9 mouse cellular contexts compared by ENCODE assay signal in genomic region chr4:145034506-145035243, GRCm38 (mm10).
DNase-seq lines count a peak whose midpoint lies in the region; ATAC-seq lines count a peak whose summit lies in the region.
"Had no signal": no experiment of that assay in that cellular context is flagged by ENCODE, and none has a peak within 500 bp of the region (broad histone marks: within the 10 kb centered on the region; RNA-seq: fewer than 3 reads in every experiment).

No protein-coding gene starts in this region.

- 13% methylated on average over 11 of the region's 11 CpGs for WGBS in embryonic facial prominence, embryonic 11.5 days
- 13% methylated on average over 11 of the region's 11 CpGs for WGBS in hindbrain, embryonic 14.5 days
- 20% methylated on average over 11 of the region's 11 CpGs for WGBS in liver, embryonic 11.5 days

- no peaks in the 10 kb centered on the region for H3K27me3 ChIP-seq in embryonic facial prominence, embryonic 11.5 days (ENCODE audit: control insufficient read depth, insufficient read depth, low read length)
- no peaks in the 10 kb centered on the region for H3K27me3 ChIP-seq in hindbrain, embryonic 14.5 days (ENCODE audit: control insufficient read depth, insufficient read depth, low read length)
- no peaks in the 10 kb centered on the region for H3K27me3 ChIP-seq in liver, embryonic 11.5 days (replicated peaks; ENCODE audit: control insufficient read depth, insufficient read depth, low read length)
- H3K27me3 ChIP-seq: megakaryocyte, embryonic 14.5 days had no signal

- H3K36me3 ChIP-seq in embryonic facial prominence, embryonic 11.5 days (replicated peaks; ENCODE audit: control insufficient read depth, insufficient read depth, low read depth, low read length) = no peaks in the 10 kb centered on the region; the same call in 1 of the 2 replicates
- peaks cover 21% of the 10 kb centered on the region for H3K36me3 ChIP-seq in hindbrain, embryonic 14.5 days (replicated peaks; ENCODE audit: control insufficient read depth, insufficient read depth)
- no peaks in the 10 kb centered on the region; the same call in 1 of the 2 replicates for H3K36me3 ChIP-seq in liver, embryonic 11.5 days (ENCODE audit: control insufficient read depth, insufficient read depth, low read length)

- H3K27ac ChIP-seq in embryonic facial prominence, embryonic 11.5 days (replicated peaks; ENCODE audit: low read depth, low read length) = 0 out of 2 replicates have a peak overlapping the region, but pooled peaks have one; percentile 0
- no peak overlapping the region for H3K27ac ChIP-seq in hindbrain, embryonic 14.5 days
- peak overlapping the region; percentile 80 for H3K27ac ChIP-seq in liver, embryonic 11.5 days (ENCODE audit: low read depth, low read length)

- H3K4me3 ChIP-seq in embryonic facial prominence, embryonic 11.5 days (ENCODE audit: low read depth, low read length) = no peak overlapping the region
- no peak overlapping the region for H3K4me3 ChIP-seq in hindbrain, embryonic 14.5 days (replicated peaks; ENCODE audit: low read length)
- no peak overlapping the region for H3K4me3 ChIP-seq in liver, embryonic 11.5 days (ENCODE audit: low read depth, low read length)
- H3K4me3 ChIP-seq: megakaryocyte, embryonic 14.5 days had no signal

- peak; percentile 70 for ATAC-seq in embryonic facial prominence, embryonic 11.5 days (replicated peaks; ENCODE audit: insufficient number of reproducible peaks, low FRiP score, low TSS enrichment, low read depth)
- ATAC-seq in hindbrain, embryonic 14.5 days (ENCODE audit: low FRiP score) = peak; percentile 38; the same call in 1 of the 2 replicates
- ATAC-seq in liver, embryonic 11.5 days (replicated peaks; ENCODE audit: low FRiP score) = peak; percentile 88

- H3K4me2 ChIP-seq in embryonic facial prominence, embryonic 11.5 days (ENCODE audit: low read depth, low read length) = no peak overlapping the region
- H3K4me2 ChIP-seq in hindbrain, embryonic 14.5 days (replicated peaks) = no peak overlapping the region
- H3K4me2 ChIP-seq in liver, embryonic 11.5 days = peak overlapping the region; percentile 51

- H3K4me1 ChIP-seq in embryonic facial prominence, embryonic 11.5 days (ENCODE audit: control insufficient read depth, insufficient read depth, low read length) = peaks cover 3% of the 10 kb centered on the region; the same call in 1 of the 2 replicates
- H3K4me1 ChIP-seq in hindbrain, embryonic 14.5 days (replicated peaks; ENCODE audit: control insufficient read depth, insufficient read depth, low read length) = no peaks in the 10 kb centered on the region; the same call in 1 of the 2 replicates
- H3K4me1 ChIP-seq in liver, embryonic 11.5 days (replicated peaks; ENCODE audit: control insufficient read depth, insufficient read depth, low read length) = peaks cover 51% of the 10 kb centered on the region

- no peaks in the 10 kb centered on the region for H3K9me3 ChIP-seq in embryonic facial prominence, embryonic 11.5 days (replicated peaks; ENCODE audit: control insufficient read depth, low read length)
- no peaks in the 10 kb centered on the region for H3K9me3 ChIP-seq in hindbrain, embryonic 14.5 days (ENCODE audit: control insufficient read depth, low read length)
- H3K9me3 ChIP-seq in liver, embryonic 11.5 days (ENCODE audit: control insufficient read depth, low read length) = no peaks in the 10 kb centered on the region
- H3K9me3 ChIP-seq: megakaryocyte, embryonic 14.5 days had no signal

- peak; percentile 38 to 45 for DNase-seq in lung, postnatal 4 days
- DNase-seq in lung, adult 18-20 months = no peak
- peak; percentile 67 for DNase-seq in embryonic facial prominence, embryonic 11.5 days (ENCODE audit: low spot score)
- no peak for DNase-seq in hindbrain, embryonic 14.5 days (ENCODE audit: low spot score)
- DNase-seq in liver, embryonic 11.5 days (ENCODE audit: low spot score) = peak; percentile 76
- DNase-seq in left cerebral cortex, adult 11 months (ENCODE audit: low spot score) = no peak
- no peak for DNase-seq in thymus, adult 18-20 months
- DNase-seq in T-cell, adult 2 months (ENCODE audit: low spot score) = no peak

- H3K9ac ChIP-seq in embryonic facial prominence, embryonic 11.5 days (replicated peaks; ENCODE audit: low read length) = no peak overlapping the region
- H3K9ac ChIP-seq in hindbrain, embryonic 14.5 days = no peak overlapping the region
- H3K9ac ChIP-seq in liver, embryonic 11.5 days (ENCODE audit: low read depth, low read length) = peak overlapping the region; percentile 49

Comparison
In these comparisons a context has a peak if more than half of its experiments do, and no peak if none do; other contexts are left out.
1. DNase-seq: peak in lung, postnatal 4 days (2 of 2), embryonic facial prominence, embryonic 11.5 days (single experiment) and liver, embryonic 11.5 days (single experiment); none in lung, adult 18-20 months (0 of 2), hindbrain, embryonic 14.5 days (single experiment), left cerebral cortex, adult 11 months (single experiment), thymus, adult 18-20 months (0 of 2) and T-cell, adult 2 months (single experiment).
2. ATAC-seq: peak in every context shown above with its lines; median percentile 88 in liver, embryonic 11.5 days; 70 in embryonic facial prominence, embryonic 11.5 days; 38 in hindbrain, embryonic 14.5 days.